Mouse (Mus musculus) gastrocnemius, postnatal 36 days (tissue): ENCODE measurements at regions not wholly inside any gene's neighbourhood (a gene's known extent, or its start where the extent isn't known, plus 50 kb on each side); places are given as distances from the start of the nearest gene placed in this dataset.

Experiments used
- DNase-seq, 2 experiments: peaks; one replicate each; pipeline ENCODE4 v3.0.0; 2022
- intact Hi-C: fragments of 180-260 bp; cut with DNase I; formaldehyde crosslinking; loops from one replicate; pipeline ENCODE4 v1.15.1; 2025

DNA sequence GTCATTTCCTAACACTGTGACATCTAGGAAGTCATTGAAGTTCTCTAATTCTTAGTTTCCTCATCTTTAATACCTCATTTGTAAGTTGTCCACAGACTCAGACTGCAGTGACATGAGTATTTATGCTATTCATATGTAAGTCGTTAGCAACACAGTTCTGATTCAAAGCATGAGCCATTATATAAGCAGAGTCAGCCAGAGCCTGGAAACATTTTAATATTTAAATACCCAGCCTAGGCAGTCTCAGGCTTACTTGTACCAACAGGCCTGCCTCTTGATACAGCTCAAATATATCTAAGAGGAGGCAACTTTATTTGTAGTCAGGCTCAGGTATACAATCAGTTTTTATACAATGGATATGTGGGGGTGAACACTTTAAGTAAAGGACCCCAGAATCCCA, 534.8 kb upstream of the Gm26657 start:
- DNase-seq, result no peak
- intact Hi-C loops, result no loop called here

DNA sequence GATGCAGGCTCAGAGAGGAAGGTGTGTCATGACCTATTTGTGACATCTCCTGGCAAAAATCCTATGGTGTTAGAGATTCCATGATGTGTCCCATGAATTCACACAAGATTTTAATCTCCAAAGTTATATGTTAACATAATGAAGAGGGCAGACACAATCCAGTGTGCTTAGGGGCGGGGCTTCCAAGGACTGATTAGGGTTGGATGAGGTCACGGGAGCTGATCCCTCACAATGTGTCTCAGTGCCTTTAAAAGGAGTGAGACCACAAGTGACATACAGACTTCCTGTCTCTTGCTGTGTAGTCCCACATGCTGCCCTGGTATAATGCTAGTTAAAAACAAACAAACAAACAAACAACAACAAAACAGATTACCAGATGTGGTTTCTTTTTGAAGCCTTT, 546.5 kb upstream of the Gm26657 start:
- intact Hi-C loops, result no loop called here
- DNase-seq, result no peak

DNA sequence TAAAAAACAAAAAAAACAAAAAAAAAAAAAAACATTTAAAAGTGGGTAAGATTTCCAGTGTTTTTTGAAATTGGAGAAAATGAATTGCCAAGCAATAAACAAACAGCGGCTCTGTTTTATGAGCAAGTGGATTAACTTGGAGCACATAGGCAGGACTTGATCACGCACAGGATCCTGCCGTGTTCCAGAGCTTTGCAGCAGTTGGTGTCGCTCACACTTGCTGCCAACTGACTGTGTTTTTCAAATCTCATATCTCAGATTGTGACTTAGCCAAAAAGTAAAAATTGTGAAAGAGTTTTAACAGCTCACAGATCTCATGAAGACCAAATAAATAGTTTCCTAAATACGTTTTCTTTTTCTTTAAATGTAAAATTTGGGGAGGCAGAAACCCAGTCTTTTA, 547.4 kb upstream of the Gm26657 start:
- intact Hi-C loops, result no loop called here
- no peak for DNase-seq

DNA sequence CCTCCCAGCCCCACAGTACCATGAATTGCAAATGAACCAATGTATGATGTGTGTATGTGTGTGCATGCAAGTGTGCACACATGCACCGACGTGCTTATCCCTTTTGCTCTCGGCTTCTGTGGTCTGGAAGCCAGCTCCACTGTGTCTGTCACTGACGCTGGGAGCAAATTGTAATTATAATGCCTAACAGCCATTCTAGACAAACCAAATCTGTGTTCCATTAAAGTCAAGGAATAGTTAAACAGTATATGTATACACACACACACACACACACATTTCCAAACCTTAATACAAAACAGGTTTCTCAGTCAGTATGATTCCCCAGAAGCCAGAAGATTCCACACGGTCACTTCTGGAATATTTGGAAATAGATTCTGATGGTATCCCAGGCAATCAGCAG, 560.3 kb upstream of the Gm26657 start:
- intact Hi-C loops, result no loop called here

DNA sequence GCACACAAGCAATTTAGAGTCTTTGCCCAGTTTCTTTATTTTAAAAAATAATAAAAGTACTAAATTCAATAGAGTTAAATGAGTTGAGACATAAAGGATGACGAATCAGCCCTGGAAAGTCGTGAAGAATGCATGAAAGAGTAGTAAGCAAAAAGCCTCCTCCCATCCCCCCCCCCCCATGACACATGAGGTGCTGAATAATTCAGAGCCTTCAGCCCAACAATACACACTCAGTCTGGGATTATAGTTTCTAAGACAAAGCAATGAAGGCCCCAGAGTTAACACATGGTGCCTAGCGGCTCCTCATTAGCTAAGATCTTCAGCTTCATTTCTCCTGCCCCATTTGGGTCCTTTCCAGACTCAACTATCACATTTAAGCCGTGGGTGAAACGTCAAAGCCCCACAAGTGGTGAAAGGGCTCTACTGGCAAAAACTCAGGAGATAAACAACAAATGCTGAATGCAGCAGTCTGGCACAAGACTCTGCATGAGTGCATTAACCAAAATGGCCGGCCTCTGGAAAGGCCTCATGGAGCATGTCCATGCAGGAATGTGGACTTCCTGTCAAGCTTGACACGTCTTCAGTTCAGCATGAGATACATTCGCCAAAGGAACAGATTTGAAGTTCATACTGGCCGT, 560.9 kb upstream of the Gm26657 start:
- intact Hi-C loops, result no loop called here
- DNase-seq, result no peak

More for the DNA sequence above, 560.3 kb upstream of the Gm26657 start:
- DNase-seq, result no peak

DNA sequence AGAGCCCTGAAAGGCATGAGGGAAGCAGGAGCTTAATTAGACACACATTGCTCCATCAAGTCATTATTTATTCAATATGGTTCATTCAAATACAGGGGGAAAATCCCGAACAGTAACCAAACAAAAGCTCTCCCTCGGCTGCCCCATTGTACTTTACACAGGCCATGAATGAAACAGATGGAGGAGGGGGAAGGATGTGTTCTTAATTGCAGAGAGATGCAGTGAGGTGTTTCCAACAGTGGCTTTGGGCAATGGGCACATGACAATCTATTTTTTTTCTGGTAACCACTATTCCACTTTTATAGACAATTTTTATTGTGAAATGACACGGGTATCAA, 578.6 kb upstream of the Gm26657 start:
- intact Hi-C loops, result no loop called here
- no peak for DNase-seq

DNA sequence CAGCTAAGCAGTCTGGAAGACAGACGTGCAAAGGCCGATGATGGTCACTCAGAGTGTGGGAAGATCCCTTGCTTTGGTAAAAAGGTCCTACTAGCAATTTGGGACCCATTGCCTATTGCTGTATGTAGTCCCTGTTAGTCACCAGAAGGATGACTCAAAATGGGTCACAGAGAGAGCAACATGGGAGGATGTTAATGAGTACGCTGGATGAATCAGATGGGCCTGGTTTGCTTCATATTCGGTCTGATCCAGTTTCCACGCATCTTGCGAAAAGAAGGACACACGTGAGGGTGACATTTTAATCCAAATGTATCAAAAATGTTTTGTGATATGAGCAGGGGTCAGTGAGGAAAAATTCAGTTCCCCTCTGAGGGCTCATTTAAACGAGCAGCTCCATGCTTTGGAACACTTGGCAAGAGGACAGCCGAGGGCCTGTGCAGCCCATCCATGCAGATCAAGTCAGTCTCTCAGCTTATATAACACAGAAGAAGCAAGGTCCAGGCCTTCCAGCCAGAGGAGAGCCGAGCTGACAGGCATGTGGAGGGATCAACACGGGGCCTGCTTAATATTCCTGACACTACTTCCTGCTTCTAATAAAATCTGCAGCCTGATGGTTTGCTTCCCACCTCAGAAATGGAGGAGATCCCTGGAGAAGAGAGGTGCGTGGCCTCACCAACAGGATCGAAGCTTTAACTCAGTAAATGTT, 579.2 kb upstream of the Gm26657 start:
- intact Hi-C loops, result no loop called here
- DNase-seq, result no peak

DNA sequence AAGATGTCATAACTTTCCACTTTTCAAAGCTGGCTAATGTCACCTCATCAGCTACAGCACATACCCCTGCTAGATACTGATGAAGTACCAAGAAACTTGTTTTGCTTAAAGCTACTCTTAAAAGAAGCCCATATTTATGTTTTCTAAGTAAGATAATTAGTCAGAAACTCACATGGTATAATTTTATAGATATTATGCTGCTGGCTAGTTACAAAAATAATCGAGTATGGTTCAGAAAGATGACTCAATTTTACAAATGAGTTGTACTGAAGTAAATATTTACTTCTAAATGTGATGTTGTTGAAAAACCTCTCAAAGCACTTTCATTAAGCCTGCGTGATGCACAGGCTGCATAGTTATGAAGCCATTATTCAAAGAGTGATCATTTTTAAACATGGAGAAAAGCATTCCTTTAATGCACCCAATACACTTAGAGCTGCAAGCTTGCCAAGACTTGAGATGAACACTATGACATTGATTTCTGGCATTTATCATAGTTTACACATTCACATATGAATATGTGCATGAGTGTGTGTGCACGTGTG, 582.3 kb upstream of the Gm26657 start:
- no peak for DNase-seq
- intact Hi-C loops, result no loop called here

DNA sequence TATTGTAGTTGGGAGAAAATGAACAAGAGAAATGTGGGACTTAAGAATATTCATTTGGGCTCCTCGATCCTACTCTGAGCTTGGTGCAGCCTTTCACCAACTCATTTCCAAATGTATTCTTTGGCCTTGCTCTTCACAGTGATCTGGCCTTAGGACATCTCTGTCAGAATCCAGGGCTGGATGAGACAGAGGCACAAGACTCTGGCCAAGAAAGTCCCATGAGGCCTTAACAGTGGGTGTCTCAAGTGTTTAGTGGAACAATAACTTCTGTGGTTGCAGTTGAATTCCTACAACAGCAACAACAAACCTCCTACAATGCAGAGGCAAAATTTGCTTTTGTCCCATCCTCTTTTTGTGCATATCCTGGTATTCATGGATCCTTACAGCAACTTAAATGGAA, 589.2 kb upstream of the Gm26657 start:
- intact Hi-C loops, result no loop called here
- DNase-seq, result peak in 1 of 2 experiments; percentile 16

DNA sequence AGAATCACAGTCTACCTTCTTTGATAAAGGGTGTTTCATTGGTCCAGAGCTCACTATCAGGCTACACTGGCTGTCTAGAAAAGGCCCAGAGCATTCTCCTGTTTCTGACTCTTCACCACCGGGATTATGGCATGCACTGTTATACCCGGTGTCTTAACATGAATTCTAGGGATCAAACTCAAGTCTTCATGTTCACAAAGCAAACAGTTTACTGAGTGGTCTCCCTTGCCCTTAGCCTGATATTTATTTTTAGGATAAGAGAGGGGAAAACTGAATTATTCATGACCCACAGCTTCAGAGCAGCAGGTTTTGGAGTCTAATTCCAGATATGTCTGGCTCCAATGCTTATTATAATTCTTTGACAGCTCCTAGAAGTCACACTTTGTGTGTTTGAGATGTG, 596.0 kb upstream of the Gm26657 start:
- intact Hi-C loops, result no loop called here
- DNase-seq, result no peak

DNA sequence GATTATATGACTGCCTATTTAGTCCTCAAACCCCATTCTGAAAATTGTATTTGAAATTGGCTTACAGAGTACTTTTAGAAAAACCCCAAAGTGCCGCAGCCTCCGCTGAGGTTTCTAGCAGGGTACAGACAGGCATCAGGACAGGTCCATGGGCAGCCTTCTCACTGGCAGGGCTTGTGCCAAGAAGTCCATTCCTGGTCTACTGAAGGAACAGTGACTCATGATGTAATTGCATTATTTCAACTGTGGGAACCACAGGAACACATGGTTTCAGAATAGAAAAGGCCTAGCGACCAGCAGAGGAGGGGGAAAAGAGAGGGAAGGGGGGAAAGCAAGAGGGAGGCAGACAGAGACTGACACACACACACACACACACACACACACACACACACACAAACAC, 603.0 kb upstream of the Gm26657 start:
- intact Hi-C loops, result no loop called here
- no peak for DNase-seq

DNA sequence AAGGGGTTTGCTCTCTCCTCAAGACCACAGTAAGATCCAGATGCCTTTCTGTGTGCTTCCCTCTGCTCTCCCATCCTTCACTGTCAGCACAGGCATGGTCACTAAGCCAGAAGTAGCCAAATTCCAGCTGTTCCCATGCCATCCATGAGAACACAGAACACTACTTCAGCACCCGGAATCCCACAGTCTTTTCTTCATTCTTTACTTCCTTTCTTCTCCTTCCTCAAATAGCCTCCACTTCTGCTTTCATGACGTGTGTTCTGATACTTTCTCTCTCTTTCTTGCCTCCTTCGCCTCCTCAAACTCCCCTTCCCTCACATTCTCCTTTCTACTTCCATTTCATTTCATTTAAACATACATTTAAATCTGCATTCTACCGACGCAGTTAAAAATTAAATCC, 602.1 kb upstream of the Klf4 start:
- DNase-seq, result no peak
- intact Hi-C loops, result no loop called here

DNA sequence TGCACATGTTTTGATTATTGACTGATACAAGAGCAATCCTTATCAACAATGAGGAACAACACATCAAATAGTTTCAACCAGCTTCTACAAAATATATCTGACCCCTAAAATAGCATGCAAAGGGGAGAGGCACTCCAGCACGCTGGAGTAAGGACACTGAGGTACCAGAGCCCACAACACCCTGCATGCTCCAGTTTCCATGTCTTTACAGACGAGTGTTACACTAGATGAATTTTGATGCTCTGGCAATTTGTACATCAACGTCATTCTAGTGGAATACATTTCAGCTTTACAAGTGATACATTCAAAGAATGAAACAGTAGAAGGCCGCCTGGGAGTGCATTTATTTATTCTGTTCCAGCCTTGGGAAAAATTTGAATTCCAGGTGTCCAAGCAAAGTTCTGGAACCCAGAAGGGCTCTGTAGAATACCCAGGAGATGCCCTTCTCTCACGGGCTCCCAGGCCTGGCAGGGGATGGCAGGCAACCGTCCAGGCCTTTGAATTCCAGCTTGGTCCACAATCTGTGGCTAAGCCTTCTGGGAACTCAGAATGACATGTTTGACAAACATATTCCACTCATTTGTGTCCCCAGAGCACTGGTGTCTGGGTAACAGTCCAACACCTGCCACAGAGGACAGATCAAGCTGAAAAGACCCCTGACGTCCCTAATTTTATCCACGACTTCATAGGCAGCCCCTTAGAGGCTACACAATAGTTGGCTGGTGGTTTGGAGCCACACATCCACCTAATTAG, 595.6 kb upstream of the Klf4 start:
- DNase-seq, result no peak
- intact Hi-C loops, result no loop called here

DNA sequence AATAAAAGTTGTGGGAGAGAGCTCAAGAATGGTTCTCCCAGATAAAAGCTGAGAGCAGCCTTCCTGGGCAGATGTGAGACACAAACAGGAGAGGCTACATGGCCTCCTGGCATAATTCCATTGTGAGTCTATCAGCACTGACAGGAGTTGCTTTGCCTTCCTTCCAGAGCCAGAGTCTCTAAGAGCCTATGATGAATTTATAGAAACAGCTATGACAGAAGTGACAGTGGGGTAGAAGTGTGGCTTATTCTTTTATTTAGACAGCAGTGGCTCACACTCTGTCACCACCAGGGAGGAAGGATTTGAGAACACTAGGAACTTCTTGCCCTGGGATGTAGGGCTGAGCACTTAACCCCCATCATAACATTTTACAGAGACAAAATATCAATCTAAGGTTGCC, 592.2 kb upstream of the Klf4 start:
- DNase-seq, result no peak
- intact Hi-C loops, result no loop called here

DNA sequence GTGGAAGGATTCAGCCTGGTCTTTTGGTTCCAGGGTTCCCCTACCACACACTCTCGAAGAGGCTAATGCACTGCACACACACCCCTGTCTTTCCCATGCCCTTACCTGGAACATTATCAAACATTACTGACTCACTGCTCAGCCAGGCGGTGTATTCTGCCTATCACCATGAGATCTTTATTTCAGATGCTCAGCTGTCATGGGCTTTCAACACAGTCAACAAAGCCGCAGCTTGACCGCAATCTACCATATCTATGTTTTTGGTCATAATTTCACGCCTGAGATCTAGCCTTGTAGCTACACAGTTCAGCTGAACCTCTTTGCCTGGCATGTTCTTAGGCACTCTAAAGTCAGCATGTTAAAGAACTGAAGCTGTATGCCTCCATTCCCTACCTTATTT, 589.9 kb upstream of the Klf4 start:
- no peak for DNase-seq
- intact Hi-C loops, result no loop called here

DNA sequence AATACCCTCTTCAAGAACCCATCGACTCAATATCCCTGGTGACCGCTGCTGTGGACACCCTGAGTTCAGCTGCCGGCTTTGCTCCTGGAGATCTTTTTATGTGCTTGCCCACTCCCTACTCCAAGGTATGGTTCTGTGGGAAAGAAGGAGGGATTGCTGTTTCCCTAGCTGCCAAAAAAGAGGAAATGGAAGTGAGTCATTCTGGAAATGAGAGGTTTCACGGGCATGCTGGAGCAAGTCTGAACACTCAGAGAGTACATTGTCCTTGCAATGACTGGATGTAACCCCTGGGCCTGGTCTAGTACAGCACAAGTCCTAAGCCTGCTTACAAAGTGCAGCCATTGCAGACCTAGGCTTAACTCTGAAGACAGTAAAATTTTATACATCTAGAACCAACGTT, 589.4 kb upstream of the Klf4 start:
- intact Hi-C loops, result no loop called here
- no peak for DNase-seq

DNA sequence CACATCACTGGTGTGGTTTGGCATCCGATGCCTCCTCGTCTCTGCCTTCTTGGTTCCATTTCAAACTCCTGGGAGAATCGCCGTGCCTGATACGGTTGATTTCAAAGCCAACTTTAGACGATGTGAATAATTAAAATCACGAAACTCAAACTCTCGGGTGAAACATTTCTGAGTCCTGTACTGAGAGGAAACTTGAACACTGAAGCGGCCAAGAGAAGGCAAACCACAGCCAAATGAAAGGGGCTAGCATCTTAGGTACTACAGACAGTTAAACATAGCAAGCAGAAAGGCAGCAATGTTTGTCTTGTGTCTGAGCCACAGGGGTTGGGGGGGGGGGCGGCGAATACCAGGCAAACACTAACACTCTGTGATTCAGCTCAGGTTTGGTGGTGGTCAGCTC, 588.1 kb upstream of the Klf4 start:
- intact Hi-C loops, result no loop called here
- DNase-seq, result no peak

DNA sequence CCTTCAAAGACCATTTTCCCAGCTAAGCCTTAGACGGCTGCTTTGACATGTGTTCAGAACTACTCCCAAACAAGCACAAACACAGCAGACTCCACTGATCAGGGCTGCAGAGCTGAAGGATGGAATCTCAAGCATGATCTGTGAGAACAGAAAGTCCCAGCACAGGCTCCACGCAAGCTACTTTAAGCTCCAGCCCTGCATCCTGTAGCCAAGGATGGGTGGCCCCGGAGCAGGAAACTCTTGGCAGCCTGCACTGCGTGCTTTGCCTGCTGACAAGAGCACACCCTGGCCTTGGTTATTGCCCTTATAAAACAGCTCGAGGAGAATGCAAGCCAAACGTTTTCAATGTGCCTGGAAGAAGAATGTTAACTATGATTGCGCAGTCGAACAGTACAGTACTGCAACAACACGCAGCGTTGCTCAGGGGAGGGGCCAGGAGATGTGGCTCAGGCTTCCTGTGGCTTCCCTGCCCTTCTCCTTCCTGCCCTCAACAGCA, 581.5 kb upstream of the Klf4 start:
- intact Hi-C loops, result loop anchor here (2.0 to 10.0 kb wide), 2 partner anchors 459 to 581 kb away; partner anchors contain the start of gene Klf4

DNA sequence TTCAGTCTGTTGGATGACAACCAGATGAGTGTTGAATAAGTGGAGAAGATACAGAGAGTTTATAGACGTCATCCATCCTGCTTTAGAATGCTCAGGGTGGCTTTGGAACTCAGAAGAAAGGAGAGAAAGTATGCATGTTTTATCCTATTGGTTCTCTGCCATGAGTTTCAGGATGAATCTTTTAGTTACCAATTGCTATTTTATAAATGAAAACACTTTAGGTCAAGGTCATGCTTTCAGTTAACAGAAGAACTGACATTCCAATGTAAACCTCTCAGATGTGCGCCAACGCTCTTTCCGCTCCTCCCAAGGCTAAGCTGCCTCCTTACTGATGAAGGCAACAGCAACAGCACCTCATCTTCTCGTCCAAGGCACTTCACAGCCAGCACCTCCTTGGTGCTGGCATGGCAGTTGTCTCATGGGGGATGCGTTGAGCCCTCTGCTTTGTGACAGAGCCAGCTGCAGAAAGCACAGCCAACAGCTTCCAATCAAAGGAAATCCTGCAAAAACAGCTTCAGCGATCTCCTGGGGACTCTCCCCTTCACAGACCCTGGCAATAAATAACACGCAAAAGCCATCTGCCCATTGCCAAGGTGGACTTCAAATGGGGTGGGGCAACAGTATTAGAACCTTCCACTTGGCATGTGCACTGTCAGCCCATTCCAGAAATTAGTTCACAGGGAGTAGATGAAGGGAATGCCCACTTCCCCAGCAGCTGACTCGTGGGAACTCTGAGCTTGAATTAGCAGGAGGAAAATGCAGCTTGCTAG, 580.9 kb upstream of the Klf4 start:
- intact Hi-C loops, result loop anchor here (10.0 kb wide), 1 partner anchor 458 kb away; no protein-coding TSS in a partner anchor

More for the DNA sequence above, 581.5 kb upstream of the Klf4 start:
- DNase-seq, result peak; percentile 76 to 85

DNA sequence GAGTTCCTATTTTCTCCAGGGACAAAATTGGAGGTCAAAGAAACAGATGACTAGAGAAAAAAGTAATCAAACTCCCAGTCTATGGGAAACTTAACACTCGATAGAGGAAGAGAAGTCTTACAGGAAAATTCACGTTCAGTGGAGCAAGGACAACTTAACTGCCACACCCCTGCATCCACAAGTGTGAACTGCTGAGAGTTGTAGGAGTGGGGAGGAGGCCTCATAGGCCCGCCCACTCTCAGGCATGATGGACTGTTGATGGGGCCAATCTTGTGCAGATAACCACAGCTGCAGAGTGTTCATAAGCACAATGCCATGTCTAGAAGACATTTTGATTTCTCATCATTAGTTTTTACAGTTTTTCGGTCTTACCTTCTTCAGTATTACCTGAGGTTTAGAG, 574.7 kb upstream of the Klf4 start:
- no peak for DNase-seq
- intact Hi-C loops, result no loop called here

More for the DNA sequence above, 580.9 kb upstream of the Klf4 start:
- DNase-seq, result peak in 1 of 2 experiments; percentile 53

DNA sequence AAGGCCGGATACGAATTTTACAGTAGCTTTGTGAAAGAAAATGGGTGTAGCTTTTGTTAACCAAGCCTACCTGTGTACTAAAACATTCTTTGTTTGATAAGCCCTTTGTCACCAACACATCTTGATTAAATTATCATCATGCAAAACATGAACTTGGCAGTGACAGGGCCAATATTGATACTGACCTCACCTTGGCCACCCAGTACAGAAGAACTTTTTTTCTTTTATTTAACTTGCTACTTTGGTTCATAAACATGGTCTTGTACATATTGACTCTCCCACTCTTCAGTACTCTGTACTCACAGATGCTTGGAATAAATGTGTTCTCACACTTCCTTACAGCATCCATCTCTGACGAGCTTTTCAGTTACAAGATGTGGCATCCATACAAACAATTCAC, 570.0 kb upstream of the Klf4 start:
- DNase-seq, result no peak
- intact Hi-C loops, result no loop called here
